Mouse (Mus musculus): ENCODE results near the gene Aig1.

Gene Aig1

GRCm38 (mm10) chr10:13850071-13850470 lies 18.7 kb downstream of the Aig1 start:
- no peak for DNase-seq (ENCODE audit: low spot score in 2 of 2)

GRCm38 (mm10) chr10:13849205-13849604 lies 19.6 kb downstream of the Aig1 start:
- no peak for DNase-seq (ENCODE audit: low spot score in 2 of 2)

GRCm38 (mm10) chr10:13844864-13845263 lies 23.9 kb downstream of the Aig1 start:
- no peak for DNase-seq (ENCODE audit: low spot score in 2 of 2)

- no peak for DNase-seq (ENCODE audit: low spot score in 2 of 2)
These were observed 25.0 kb downstream of the Aig1 start for GRCm38 (mm10) chr10:13843746-13844145.

GRCm38 (mm10) chr10:13842855-13843254 lies 25.9 kb downstream of the Aig1 start:
- no peak for DNase-seq (ENCODE audit: low spot score in 2 of 2)

GRCm38 (mm10) chr10:13838511-13839126 lies 30.2 kb downstream of the Aig1 start:
- DNase-seq (ENCODE audit: low spot score in 2 of 2) = no peak

- no peak for DNase-seq (ENCODE audit: low spot score in 2 of 2)
These were observed 30.9 kb downstream of the Aig1 start for GRCm38 (mm10) chr10:13837709-13838456.

GRCm38 (mm10) chr10:13836956-13837355 lies 31.8 kb downstream of the Aig1 start:
- DNase-seq (ENCODE audit: low spot score in 2 of 2) = no peak

GRCm38 (mm10) chr10:13835737-13836475 lies 32.9 kb downstream of the Aig1 start:
- no peak for DNase-seq (ENCODE audit: low spot score in 2 of 2)

GRCm38 (mm10) chr10:13834056-13834455 lies 34.7 kb downstream of the Aig1 start:
- no peak for DNase-seq (ENCODE audit: low spot score in 2 of 2)

- no peak for DNase-seq (ENCODE audit: low spot score in 2 of 2)
These were observed 35.7 kb downstream of the Aig1 start for GRCm38 (mm10) chr10:13833066-13833566.

- DNase-seq (ENCODE audit: low spot score in 2 of 2) = no peak
These were observed 36.2 kb downstream of the Aig1 start for GRCm38 (mm10) chr10:13832546-13833033.

- DNase-seq (ENCODE audit: low spot score in 2 of 2) = no peak
These were observed 41.6 kb downstream of the Aig1 start for GRCm38 (mm10) chr10:13827150-13827549.

- no peak for DNase-seq (ENCODE audit: low spot score in 2 of 2)
These were observed 55.2 kb downstream of the Aig1 start for GRCm38 (mm10) chr10:13813591-13813990.

- DNase-seq (ENCODE audit: low spot score in 2 of 2) = no peak
These were observed 60.5 kb downstream of the Aig1 start for GRCm38 (mm10) chr10:13808291-13808690.

GRCm38 (mm10) chr10:13806806-13807205 lies 62.0 kb downstream of the Aig1 start:
- no peak for DNase-seq (ENCODE audit: low spot score in 2 of 2)

GRCm38 (mm10) chr10:13801296-13801695 lies 67.5 kb downstream of the Aig1 start:
- DNase-seq (ENCODE audit: low spot score in 2 of 2) = no peak

- DNase-seq (ENCODE audit: low spot score in 2 of 2) = no peak
These were observed 75.3 kb downstream of the Aig1 start for GRCm38 (mm10) chr10:13793458-13793857.

GRCm38 (mm10) chr10:13792788-13793187 lies 76.0 kb downstream of the Aig1 start:
- no peak for DNase-seq (ENCODE audit: low spot score in 2 of 2)

- DNase-seq (ENCODE audit: low spot score in 2 of 2) = no peak
These were observed 79.2 kb downstream of the Aig1 start for GRCm38 (mm10) chr10:13789604-13790003.

- DNase-seq (ENCODE audit: low spot score in 2 of 2) = no peak
These were observed 80.7 kb downstream of the Aig1 start for GRCm38 (mm10) chr10:13788057-13788456.

- no peak for DNase-seq (ENCODE audit: low spot score in 2 of 2)
These were observed 86.0 kb downstream of the Aig1 start for GRCm38 (mm10) chr10:13782774-13783173.
